Mouse (Mus musculus): ENCODE measurements around the gene Chrm2. TPM values are rescaled to one million over a fixed set of nuclear protein-coding genes. Genes with fewer than 3 reads are reported as not detected.

The Chrm2 gene
- polyA plus RNA-seq, 1 experiment = 5.4 TPM

GRCm38 (mm10) chr6:36517242-36517641 is 129.4 kb downstream of the Chrm2 start:
- no peak for DNase-seq (ENCODE audit: low spot score)

DNA sequence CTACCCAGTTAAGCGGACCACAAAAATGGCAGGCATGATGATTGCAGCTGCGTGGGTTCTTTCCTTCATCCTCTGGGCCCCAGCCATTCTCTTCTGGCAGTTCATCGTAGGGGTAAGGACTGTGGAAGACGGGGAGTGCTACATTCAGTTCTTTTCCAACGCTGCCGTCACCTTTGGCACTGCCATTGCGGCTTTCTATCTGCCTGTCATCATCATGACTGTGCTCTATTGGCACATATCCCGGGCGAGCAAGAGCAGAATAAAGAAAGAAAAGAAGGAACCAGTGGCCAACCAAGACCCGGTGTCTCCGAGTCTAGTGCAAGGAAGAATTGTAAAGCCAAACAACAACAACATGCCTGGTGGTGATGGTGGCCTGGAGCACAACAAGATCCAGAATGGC is 135.7 kb downstream of the Chrm2 start:
- DNase-seq (ENCODE audit: low spot score) = no peak

GRCm38 (mm10) chr6:36528509-36528908 is 140.6 kb downstream of the Chrm2 start:
- no peak for DNase-seq (ENCODE audit: low spot score)

DNA sequence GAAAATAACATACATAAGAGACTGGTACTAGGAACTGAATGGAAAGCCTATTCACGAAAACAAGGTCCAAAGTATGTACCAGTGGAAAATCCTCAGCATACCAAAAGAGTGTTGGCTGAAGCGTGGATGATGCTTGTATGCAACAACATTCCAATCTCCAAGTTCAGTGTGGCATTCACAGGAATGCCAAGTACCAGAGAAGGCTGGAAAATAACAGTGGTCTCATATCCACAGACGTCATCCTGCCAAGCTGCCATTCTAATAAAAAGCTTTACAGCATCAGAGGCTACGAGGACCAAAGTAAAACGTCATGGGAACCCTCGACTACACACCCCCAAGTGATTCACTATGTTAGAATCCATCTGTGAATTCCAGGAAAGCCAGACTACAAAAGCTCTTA is 153.4 kb downstream of the Chrm2 start:
- no peak for DNase-seq (ENCODE audit: low spot score)

- no peak for DNase-seq (ENCODE audit: low spot score)
These were observed 179.0 kb downstream of the Chrm2 start for GRCm38 (mm10) chr6:36566886-36567285.

All from urinary bladder, adult 2 months (tissue).